Comparison of ENCODE assay signal across 18 mouse cellular contexts in genomic region chr14:76128174-76128573, GRCm38 (mm10). TPM values are rescaled to one million over a fixed set of nuclear protein-coding genes. Genes with fewer than 3 reads are reported as not detected.
DNase-seq lines count a peak whose midpoint lies in the region; TF ChIP-seq lines count a peak whose summit lies in the region.
"Had no signal": no experiment of that assay in that cellular context is flagged by ENCODE, and none has a peak within 500 bp of the region (broad histone marks: within the 10 kb centered on the region; RNA-seq: fewer than 3 reads in every experiment).

No protein-coding gene starts in this region.

- no peak for TF ChIP-seq CTCF in MEL (IDR thresholded peaks at IDR 0.05 in 2 of 3, conservative IDR thresholded peaks at IDR 0.05 in 1 of 3; ENCODE audit: control insufficient read depth in 1 of 3, insufficient read depth in 1 of 3, low read depth in 2 of 3, low read length in 3 of 3, poor library complexity in 1 of 3, severe bottlenecking in 1 of 3)

- peaks cover 4 to 8% of the 10 kb centered on the region in 2 experiments; a peak in 2 of 4 replicates for H3K4me1 ChIP-seq in MEL (ENCODE audit: control insufficient read depth in 1 of 2, insufficient read depth in 2 of 2, low read length in 2 of 2)

- H3K27ac ChIP-seq in MEL (ENCODE audit: control insufficient read depth, low read depth, low read length) = peak overlapping the region; percentile 35; the same call in 1 of the 2 replicates

- H3K79me2 ChIP-seq in MEL (ENCODE audit: control insufficient read depth, insufficient read depth, low read length, poor library complexity) = peaks cover 2% of the 10 kb centered on the region; the same call in 1 of the 2 replicates

- peak; percentile 12 for DNase-seq in heart, adult 11 months
- no peak for DNase-seq in heart, adult 18-20 months
- peak; percentile 43 for DNase-seq in MEL (ENCODE audit: low read depth, low spot score)
- no peak for DNase-seq in layer of hippocampus, adult 9-10 months (ENCODE audit: low spot score)
- DNase-seq: adrenal gland, adult 2 months; adrenal gland, adult 8-10 months; adrenal gland, postnatal 10 days; adrenal gland, postnatal 14 days; adrenal gland, postnatal 25 days; adrenal gland, postnatal 36 days; B cell, adult 2 months; cerebellum, adult 11 months; cerebellum, adult 11-12 months; cerebellum, adult 18-20 months; cerebellum, adult 2 months had no signal

- H3K4me3 ChIP-seq in MEL (ENCODE audit: control insufficient read depth in 1 of 2, insufficient read depth in 1 of 2, low read depth in 2 of 2, low read length in 2 of 2) = no peak overlapping the region

- no peaks in the 10 kb centered on the region for H3K27me3 ChIP-seq in MEL (ENCODE audit: control insufficient read depth in 1 of 2, insufficient read depth in 2 of 2, low read length in 2 of 2)
- H3K27me3 ChIP-seq: CH12.LX, Patski had no signal

- TF ChIP-seq POLR2A in MEL (IDR thresholded peaks at IDR 0.05; ENCODE audit: control insufficient read depth in 1 of 2, insufficient read depth in 1 of 2, low read depth in 1 of 2, low read length in 2 of 2, poor library complexity in 1 of 2) = no peak

- no peak overlapping the region for H3K9ac ChIP-seq in MEL (ENCODE audit: control insufficient read depth, low read depth, low read length, poor library complexity, severe bottlenecking)

- TF ChIP-seq RAD21 in MEL (IDR thresholded peaks at IDR 0.05; ENCODE audit: low read depth, low read length) = no peak

- H3K9me3 ChIP-seq in MEL (replicated peaks; ENCODE audit: insufficient read depth, low read length) = no peaks in the 10 kb centered on the region
- H3K9me3 ChIP-seq: G1E had no signal

- H3K36me3 ChIP-seq in MEL (ENCODE audit: control insufficient read depth in 1 of 2, insufficient read depth in 2 of 2, low read length in 2 of 2) = peaks cover 18 to 51% of the 10 kb centered on the region in 2 experiments

- TF ChIP-seq EP300 in MEL (IDR thresholded peaks at IDR 0.05; ENCODE audit: low read depth in 1 of 2, low read length in 2 of 2) = peak; percentile 51 to 55; a peak in 2 of 4 replicates

TF ChIP-seq in MEL, 35 proteins besides CTCF, POLR2A, EP300 and RAD21:
- TF ChIP-seq NELFE (IDR thresholded peaks at IDR 0.05; ENCODE audit: low read depth, low read length) = no peak
- TF ChIP-seq SIN3A (IDR thresholded peaks at IDR 0.05; ENCODE audit: low read length) = 0 out of 2 replicates have a peak, but pooled peaks have one; percentile 44
- TF ChIP-seq TCF12 (IDR thresholded peaks at IDR 0.05; ENCODE audit: low read depth, low read length) = 0 out of 2 replicates have a peak, but pooled peaks have one; percentile 23
- no peak for TF ChIP-seq UBTF (IDR thresholded peaks at IDR 0.05; ENCODE audit: borderline replicate concordance, insufficient read depth, low read depth, low read length)
- TF ChIP-seq ZNF384 (IDR thresholded peaks at IDR 0.05; ENCODE audit: low read depth, low read length) = no peak
- TF ChIP-seq MXI1 (IDR thresholded peaks at IDR 0.05; ENCODE audit: low read depth, low read length) = peak; percentile 46; the same call in 1 of the 2 replicates
- peak; percentile 53 for TF ChIP-seq GATA1 (IDR thresholded peaks at IDR 0.05; ENCODE audit: low read depth, low read length)
- TF ChIP-seq ZC3H11A (IDR thresholded peaks at IDR 0.05; ENCODE audit: low read depth, low read length) = no peak
- TF ChIP-seq JUND (IDR thresholded peaks at IDR 0.05; ENCODE audit: low read depth, low read length) = no peak
- no peak for TF ChIP-seq CHD2 (IDR thresholded peaks at IDR 0.05; ENCODE audit: low read length)
- TF ChIP-seq USF2 (IDR thresholded peaks at IDR 0.05; ENCODE audit: borderline replicate concordance in 1 of 2, insufficient read depth in 1 of 2, low read depth in 1 of 2, low read length in 2 of 2) = no peak
- no peak for TF ChIP-seq KAT2A (conservative IDR thresholded peaks at IDR 0.05; ENCODE audit: low read depth, low read length)
- TF ChIP-seq MYB (IDR thresholded peaks at IDR 0.05; ENCODE audit: low read depth, low read length) = 0 out of 2 replicates have a peak, but pooled peaks have one; percentile 8
- peak; percentile 36; the same call in 1 of the 2 replicates for TF ChIP-seq ETS1 (IDR thresholded peaks at IDR 0.05; ENCODE audit: low read depth, low read length)

RNA-seq across cellular contexts. Expression of gene Nufip1, which starts 17.5 kb away (rescaled TPM):
- 1 to 10 TPM; 3.3 to 3.7 TPM for total RNA-seq in heart, adult 18-20 months (2021)
- 15.4 and 20.6 TPM in 2 replicates for total RNA-seq in MEL (2012; rRNA removed)
- 10 to 100 TPM; 21.6 to 36.5 TPM for polyA plus RNA-seq in MEL (2012; ENCODE audit: insufficient read depth in 1 of 2, insufficient read length in 2 of 2, low read depth in 1 of 2, low replicate concordance in 2 of 2, missing spikeins in 1 of 2)

RNA-seq across cellular contexts. Expression of gene Gpalpp1, which starts 17.6 kb away (rescaled TPM):
- total RNA-seq in heart, adult 18-20 months (2021) = 10 to 100 TPM; 10.3 to 11.5 TPM
- total RNA-seq in MEL (2012; rRNA removed) = 16.3 and 18.9 TPM in 2 replicates
- 10 to 100 TPM in 1 of 2 experiments, not detected in 1; 18.3 TPM for polyA plus RNA-seq in MEL (2012; ENCODE audit: insufficient read depth in 1 of 2, insufficient read length in 2 of 2, low read depth in 1 of 2, low replicate concordance in 2 of 2, missing spikeins in 1 of 2)

Comparison
In these comparisons a context has a peak if more than half of its experiments do, and no peak if none do; other contexts are left out.
1. DNase-seq: peak in heart, adult 11 months (single experiment) and MEL (single experiment); none in heart, adult 18-20 months (0 of 2) and layer of hippocampus, adult 9-10 months (single experiment).